Mouse (Mus musculus) embryonic facial prominence, embryonic 15.5 days (tissue): Measurements from ENCODE around the gene Wee2. TPM values are rescaled to one million over a fixed set of nuclear protein-coding genes. Genes with fewer than 3 reads are reported as not detected.

Source experiments
- ATAC-seq: fragments of 200-750 bp; cut with Nextera tagmentation; 2 replicates; pipeline ENCODE4 v1.8.0; 2017; ENCODE audit warnings: low read depth, moderate TSS enrichment; ENCODE audit not compliant: insufficient number of reproducible peaks, low FRiP score, low TSS enrichment
- H3K27ac ChIP-seq: fragments of 300-500 bp; sonication (generic); replicated peaks from 2 replicates; pipeline ENCODE4 v1.5.1; 2015; ENCODE audit warnings: mild to moderate bottlenecking, inconsistent platforms
- H3K27me3 ChIP-seq: fragments of 300-500 bp; sonication (generic); 2 replicates; pipeline ENCODE4 v1.6.1; 2015; ENCODE audit warnings: inconsistent platforms
- H3K36me3 ChIP-seq: fragments of 300-500 bp; sonication (generic); 2 replicates; pipeline ENCODE4 v1.6.1; 2015; ENCODE audit warnings: mild to moderate bottlenecking, inconsistent platforms
- H3K4me1 ChIP-seq: fragments of 300-500 bp; sonication (generic); 2 replicates; pipeline ENCODE4 v1.6.1; 2015; ENCODE audit warnings: inconsistent platforms
- H3K4me2 ChIP-seq: fragments of 300-500 bp; sonication (generic); replicated peaks from 2 replicates; pipeline ENCODE4 v1.6.1; 2015; ENCODE audit warnings: mild to moderate bottlenecking, inconsistent platforms
- H3K4me3 ChIP-seq: fragments of 300-500 bp; sonication (generic); replicated peaks from 2 replicates; pipeline ENCODE4 v1.5.1; 2015; ENCODE audit warnings: mild to moderate bottlenecking, inconsistent platforms
- H3K9ac ChIP-seq: fragments of 300-500 bp; sonication (generic); 2 replicates; pipeline ENCODE4 v1.6.1; 2015; ENCODE audit warnings: inconsistent platforms
- H3K9me3 ChIP-seq: fragments of 300-500 bp; sonication (generic); replicated peaks from 2 replicates; pipeline ENCODE4 v1.6.1; 2016; ENCODE audit warnings: inconsistent platforms
- WGBS: fragments of 180-500 bp; shearing (Covaris S2); methylation state at CpG from one replicate; pipeline ENCODE4 v1.1.7; 2015; 5-methylcytosine and 5-hydroxymethylcytosine counted together
- polyA plus RNA-seq: library from polyadenylated mRNA; unstranded; fragments of >200 nt; fragmentation: Nextera tagmentation; extraction: Ambion mirVana; gene quantifications from 2 replicates; pipeline ENCODE4 v1.2.1, GENCODE M21; 2015

Wee2 gene
- polyA plus RNA-seq, 1 experiment from 2014 or later: not detected

GRCm38 (mm10) chr6:40479705-40480104, 40.8 kb downstream of the Wee2 start:
- H3K4me2 ChIP-seq: no peak overlapping the region
- ATAC-seq: no peak
- H3K27me3 ChIP-seq: no peaks in the 10 kb centered on the region
- H3K36me3 ChIP-seq: peaks cover 68% of the 10 kb centered on the region
- H3K4me1 ChIP-seq: no peaks in the 10 kb centered on the region
- H3K4me3 ChIP-seq: no peak overlapping the region
- no peaks in the 10 kb centered on the region for H3K9me3 ChIP-seq
- H3K9ac ChIP-seq: no peak overlapping the region
- 92% methylated on average over 1 of the region's 1 CpGs for WGBS
- H3K27ac ChIP-seq: no peak overlapping the region

GRCm38 (mm10) chr6:40482318-40482717, 43.4 kb downstream of the Wee2 start:
- H3K36me3 ChIP-seq: peaks cover 47% of the 10 kb centered on the region
- H3K4me2 ChIP-seq: no peak overlapping the region
- H3K9ac ChIP-seq: no peak overlapping the region
- no peak for ATAC-seq
- H3K27me3 ChIP-seq: no peaks in the 10 kb centered on the region
- H3K4me3 ChIP-seq: no peak overlapping the region
- 90% methylated on average over 5 of the region's 5 CpGs for WGBS
- H3K9me3 ChIP-seq: no peaks in the 10 kb centered on the region
- no peaks in the 10 kb centered on the region for H3K4me1 ChIP-seq
- H3K27ac ChIP-seq: no peak overlapping the region

GRCm38 (mm10) chr6:40490933-40491332, 52.0 kb downstream of the Wee2 start, which contains the start of gene Tas2r137:
Gene Tas2r137, plus strand, starts transcription at chr6:40491233.
- Histone ChIP-seq H3K27ac (no peak within 1 kb of the TSS), H3K9ac (no peak within 1 kb of the TSS), H3K4me3 (no peak within 1 kb of the TSS), H3K9me3 (no peaks in the 10 kb centered on the region), H3K4me1 (no peaks in the 10 kb centered on the region), H3K36me3 (no peaks in the 10 kb centered on the region), H3K4me2 (no peak within 1 kb of the TSS), H3K27me3 (no peaks in the 10 kb centered on the region)
- no peak for ATAC-seq

- 85% methylated on average over 3 of the region's 3 CpGs for WGBS
- Histone ChIP-seq H3K9ac (no peak within 1 kb of the TSS), H3K4me1 (no peaks in the 10 kb centered on the region), H3K27ac (no peak within 1 kb of the TSS), H3K27me3 (no peaks in the 10 kb centered on the region), H3K36me3 (no peaks in the 10 kb centered on the region), H3K4me3 (no peak within 1 kb of the TSS), H3K9me3 (no peaks in the 10 kb centered on the region), H3K4me2 (no peak within 1 kb of the TSS)
- no peak for ATAC-seq
Measured at GRCm38 (mm10) chr6:40493229-40493628, 54.3 kb downstream of the Wee2 start, which contains the start of gene Tas2r108. Gene Tas2r108, plus strand, starts transcription at chr6:40493529.

Other genes starting within 250 kb of the Wee2 start
- 40.6 and 44.0 TPM in 2 replicates for gene Agk, start 113.9 kb upstream of the Wee2 start, polyA plus RNA-seq
- gene E330009J07Rik, start 3.0 kb upstream of the Wee2 start, polyA plus RNA-seq: 8.0 and 10.7 TPM in 2 replicates
- gene Ssbp1, start 32.3 kb downstream of the Wee2 start, polyA plus RNA-seq: 140 and 141 TPM in 2 replicates
- gene Tas2r137, start 52.1 kb downstream of the Wee2 start, polyA plus RNA-seq: not detected in 2 replicates
- gene Tas2r108, start 54.4 kb downstream of the Wee2 start, polyA plus RNA-seq: not detected in 2 replicates
- not detected in 2 replicates for gene Prss37, start 80.4 kb downstream of the Wee2 start, polyA plus RNA-seq
- not detected in 2 replicates for gene Olfr461, start 116.0 kb downstream of the Wee2 start, polyA plus RNA-seq
- not detected in 2 replicates for gene Olfr460, start 130.4 kb downstream of the Wee2 start, polyA plus RNA-seq
- gene Clec5a, start 146.7 kb downstream of the Wee2 start, polyA plus RNA-seq: 1.6 and 1.8 TPM in 2 replicates
- not detected in 2 replicates for gene Tas2r138, start 174.2 kb downstream of the Wee2 start, polyA plus RNA-seq
- 0.05 and 0.16 TPM in 2 replicates for gene Mgam, start 189.7 kb downstream of the Wee2 start, polyA plus RNA-seq